Mouse (Mus musculus): ENCODE measurements around the gene Rnf145. TPM values are rescaled to one million over a fixed set of nuclear protein-coding genes. Genes with fewer than 3 reads are reported as not detected.
"Not testable (repeated sequence)": the region's sequence is repeated elsewhere in the genome, so short reads cannot be mapped to it uniquely, and the experiment has no call there.

Rnf145 gene
- polyA plus RNA-seq, 3 experiments from 2014 or later: 49.3 to 67.5 (median 63.5) TPM

DNA sequence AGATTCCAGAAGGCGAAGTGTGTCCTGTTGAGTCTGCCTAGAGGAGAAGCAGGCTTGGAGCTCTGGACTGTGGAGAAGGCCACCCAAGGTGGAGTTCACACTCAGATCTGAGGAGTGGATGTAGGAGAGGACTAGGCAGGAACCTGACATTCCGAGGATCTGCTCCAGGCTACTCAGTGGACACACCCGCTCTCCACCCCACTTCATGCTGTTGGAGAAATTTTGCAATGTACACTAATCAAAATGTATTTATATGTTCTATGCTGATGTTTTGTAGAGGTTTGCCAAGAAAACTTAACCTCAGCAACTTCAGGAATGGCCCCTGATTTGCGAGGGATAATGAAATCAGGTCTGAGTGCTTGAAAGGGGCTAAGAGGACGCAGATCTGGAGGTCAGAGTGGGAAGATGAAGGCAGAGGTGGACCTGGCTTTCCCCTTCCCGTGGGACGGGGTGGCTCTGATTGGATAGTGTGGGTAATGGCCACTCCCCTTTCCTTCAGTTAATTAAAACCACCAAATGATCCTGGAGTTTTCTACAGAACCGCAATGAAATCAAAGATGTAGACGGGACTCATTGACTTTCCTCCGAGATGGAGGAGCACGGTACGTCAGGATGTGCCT, 45.6 kb downstream of the Rnf145 start:
- no peak for ATAC-seq

DNA sequence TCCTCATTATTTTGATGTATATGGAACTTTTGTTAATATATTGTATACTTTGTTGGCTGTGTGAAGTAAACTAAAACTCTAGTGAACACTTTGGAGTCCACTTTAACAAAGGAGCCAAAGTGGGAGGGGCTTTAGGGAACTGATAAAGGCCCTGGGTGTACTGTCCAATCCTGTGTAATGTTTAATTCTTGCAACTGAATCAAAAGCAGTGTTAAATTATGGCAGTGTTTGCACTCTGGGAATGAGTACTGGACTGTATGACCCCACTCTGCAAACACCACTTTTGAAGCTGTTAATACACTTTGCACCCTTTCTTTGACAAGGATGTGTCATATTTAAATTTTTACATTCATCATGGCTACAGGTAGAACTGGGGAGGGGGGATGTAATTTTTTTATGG, 46.2 kb downstream of the Rnf145 start:
- ATAC-seq: no peak

DNA sequence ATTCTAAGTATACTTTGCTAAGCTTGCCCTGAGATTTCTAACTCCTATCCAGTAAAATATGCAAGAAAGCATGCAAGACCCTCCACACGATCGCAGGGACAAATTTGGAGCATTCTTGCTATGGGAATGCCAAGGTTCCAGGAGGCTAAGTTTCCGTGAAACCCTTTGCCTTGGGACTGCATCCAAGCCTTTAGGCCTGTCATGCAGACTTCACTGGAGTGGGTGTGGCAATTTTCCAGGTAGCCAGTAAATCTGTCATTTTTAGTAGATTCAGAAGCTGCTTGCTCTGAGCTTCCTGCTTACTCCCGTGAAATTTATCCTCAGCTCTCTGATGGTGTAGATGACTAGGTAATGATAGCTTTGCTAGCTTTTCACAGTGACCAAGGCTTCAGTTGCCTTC, 51.6 kb downstream of the Rnf145 start:
- ATAC-seq: not testable (repeated sequence)

DNA sequence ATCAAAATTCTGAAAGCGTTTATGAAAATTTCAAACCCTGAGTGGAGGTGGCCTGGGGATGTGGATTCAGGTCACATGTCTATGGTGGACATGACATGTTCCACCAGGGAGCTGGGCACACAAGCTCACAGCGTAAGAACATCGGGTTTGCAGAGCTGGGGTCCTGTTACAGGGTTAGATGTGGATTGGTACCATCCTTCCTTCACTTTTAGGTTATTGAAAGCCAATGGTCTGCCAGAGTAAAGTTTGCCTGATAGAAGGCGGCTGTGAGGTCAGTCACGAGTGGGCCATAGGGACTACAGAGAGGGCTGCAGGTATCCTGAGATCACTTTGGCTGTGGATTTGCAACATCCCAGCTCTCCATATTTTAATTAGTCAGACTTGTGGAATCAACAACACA, 54.0 kb downstream of the Rnf145 start:
- no peak for ATAC-seq

DNA sequence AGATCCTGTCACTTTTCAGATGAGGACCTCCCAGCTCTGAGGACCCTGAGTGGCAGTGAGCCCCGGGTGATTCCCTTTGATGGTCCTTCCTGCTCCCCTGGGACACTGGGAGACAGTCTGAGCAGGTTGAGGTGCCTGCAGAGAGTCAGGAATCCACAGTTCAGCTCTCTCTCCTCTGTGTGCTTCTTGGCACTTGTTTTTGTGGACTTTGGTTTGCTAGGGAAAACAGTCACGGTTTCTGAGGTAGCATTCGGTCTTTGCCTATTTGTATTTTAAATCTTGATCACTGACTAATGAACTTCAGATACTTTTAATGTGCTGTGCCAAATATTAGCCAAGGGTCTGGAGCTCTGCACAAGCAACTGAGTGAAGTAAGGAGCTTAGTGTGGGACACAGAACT, 54.6 kb downstream of the Rnf145 start:
- no peak for ATAC-seq

DNA sequence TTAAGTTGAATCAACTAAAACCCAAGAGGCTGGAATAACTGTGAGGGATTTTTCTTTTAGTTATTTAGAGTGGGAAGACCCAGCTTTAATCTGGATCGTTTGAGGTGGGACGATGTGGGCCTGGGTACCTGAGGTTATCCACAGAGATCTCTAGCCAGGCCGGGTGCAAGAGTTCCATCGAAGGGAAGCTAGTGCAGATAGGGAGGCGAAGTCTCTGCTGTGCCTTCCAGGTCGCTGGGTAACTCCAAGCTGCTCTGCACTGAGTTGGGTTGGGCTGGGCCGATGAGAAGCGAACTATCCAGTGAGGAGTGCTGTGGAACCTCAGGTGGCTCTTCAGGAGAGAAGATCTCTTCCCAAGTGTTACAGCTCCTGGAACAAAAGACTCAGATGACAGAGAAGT, 55.6 kb downstream of the Rnf145 start:
- no peak for ATAC-seq

DNA sequence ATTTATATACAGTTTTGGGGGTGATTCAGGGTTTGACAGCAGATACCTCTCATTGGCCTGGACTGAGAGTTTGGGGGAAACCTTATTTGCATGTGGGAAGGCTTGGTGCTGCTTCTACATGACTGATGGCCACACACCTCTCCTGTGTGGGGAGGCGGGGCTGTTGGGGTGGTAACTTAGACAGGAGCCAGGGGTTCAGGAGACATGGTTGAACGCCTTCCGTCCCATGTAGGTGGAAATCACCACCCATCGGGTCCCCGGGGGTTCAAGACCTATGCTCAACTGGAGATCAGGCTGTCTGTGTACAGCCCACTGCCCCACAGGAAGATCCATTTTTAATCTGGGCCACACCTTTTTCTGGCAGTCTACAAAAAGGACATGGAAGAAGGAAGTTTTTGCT, 56.1 kb downstream of the Rnf145 start:
- ATAC-seq: no peak

DNA sequence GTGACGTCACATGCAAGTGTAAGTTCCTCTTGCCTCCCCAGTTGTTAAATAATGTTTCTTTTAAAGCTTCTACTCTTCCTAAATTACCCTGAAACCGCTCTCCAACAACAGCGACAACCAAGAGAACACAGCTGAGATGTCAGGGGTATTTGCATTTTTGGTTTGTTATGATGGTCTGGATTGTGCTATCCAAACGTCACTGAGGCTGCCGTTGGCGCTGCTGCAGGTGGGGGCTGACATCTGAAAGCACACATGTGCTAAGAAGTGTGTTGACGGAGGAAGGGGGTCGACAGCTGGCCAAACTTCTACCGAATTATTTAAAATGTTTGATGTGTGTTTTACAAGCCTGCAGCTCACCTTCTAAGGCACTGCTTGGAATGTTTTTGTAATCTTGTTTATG, 59.1 kb downstream of the Rnf145 start:
- ATAC-seq: no peak

DNA sequence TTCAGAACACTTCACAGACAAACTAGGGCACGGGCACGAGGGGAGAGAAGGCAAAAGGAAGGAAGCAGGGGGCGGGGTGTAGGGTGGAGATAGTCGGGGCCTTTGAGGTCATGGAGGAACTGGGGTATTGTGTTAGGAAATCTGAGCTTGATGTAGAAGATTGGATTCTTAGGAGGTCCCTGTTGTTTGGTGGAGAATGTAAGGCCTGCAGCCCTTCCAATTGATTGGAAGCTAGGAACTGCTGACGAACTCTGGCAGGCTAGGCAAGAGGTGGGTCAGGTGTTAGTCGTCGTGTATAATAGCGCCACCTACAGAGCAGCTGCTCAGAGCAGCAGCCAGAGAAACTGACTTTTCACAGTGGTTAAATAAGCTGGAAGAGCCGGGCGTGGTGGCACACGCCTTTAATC, 62.5 kb downstream of the Rnf145 start:
- ATAC-seq: peak; percentile 93

DNA sequence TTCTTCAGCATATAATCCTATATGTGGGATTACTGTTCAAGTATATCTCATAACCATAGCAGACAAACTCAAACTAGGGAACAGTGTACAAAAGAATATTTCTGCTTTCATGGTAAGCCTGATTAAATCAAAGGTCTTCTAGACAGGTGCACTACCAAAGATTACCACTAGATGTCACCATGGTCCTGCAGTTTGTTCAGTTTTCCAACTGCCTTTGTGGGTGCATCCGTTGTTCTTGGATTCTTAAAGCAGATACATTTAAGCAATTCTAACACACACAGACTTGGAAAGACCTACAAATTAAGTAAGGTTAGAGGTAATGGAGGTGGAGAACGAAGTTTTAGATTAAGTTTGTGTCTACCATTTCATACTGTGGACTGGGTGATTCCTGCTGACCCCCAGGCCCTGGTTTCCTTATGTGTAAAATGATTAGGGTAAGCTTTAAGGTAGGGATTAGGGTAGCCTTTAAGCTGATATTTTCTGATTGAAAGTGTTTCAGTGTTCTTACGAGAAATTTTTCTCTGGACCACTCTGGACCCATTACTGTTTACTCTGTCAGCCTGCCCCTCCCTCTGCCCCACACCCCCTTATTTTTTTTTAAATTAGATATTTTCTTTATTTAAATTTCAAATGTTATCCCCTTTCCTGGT, 67.4 kb downstream of the Rnf145 start:
- no peak for ATAC-seq

DNA sequence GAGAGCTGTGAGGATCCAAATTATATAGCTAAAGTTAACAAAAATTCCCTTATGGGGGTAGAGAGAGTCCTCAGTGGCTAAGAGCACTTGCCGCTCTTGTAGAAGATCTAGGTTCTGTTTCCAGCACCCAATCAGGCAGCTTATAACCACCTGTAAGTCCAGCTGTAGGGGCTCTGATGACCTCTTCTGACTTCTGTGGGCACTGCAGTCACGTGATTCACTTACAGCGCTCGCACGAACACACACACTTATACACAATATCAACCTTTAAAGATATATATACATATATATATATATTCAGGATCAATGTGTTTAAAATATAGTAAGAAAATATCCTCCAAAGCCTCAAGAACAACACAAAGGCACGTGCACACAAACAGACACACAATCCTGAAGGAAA, 74.3 kb downstream of the Rnf145 start:
- no peak for ATAC-seq

DNA sequence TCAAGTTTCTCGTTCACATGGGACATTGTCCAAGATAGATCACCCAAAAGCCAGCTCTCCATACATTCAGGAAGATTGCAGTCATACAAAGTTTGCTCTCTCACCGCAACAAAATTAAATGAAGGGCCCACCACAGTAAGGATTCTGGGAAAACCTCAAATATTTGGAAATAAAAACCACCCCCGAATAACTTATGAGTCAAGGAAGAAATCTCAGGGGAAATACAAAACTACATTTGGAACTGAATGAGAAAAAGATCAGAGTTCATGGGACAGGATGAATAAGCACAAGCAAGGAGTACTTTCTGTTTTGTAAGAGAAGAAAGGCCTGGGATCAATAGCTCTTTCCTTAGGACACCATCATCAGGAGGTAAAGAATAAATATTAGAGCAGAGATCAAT, 76.0 kb downstream of the Rnf145 start:
- ATAC-seq: no peak

DNA sequence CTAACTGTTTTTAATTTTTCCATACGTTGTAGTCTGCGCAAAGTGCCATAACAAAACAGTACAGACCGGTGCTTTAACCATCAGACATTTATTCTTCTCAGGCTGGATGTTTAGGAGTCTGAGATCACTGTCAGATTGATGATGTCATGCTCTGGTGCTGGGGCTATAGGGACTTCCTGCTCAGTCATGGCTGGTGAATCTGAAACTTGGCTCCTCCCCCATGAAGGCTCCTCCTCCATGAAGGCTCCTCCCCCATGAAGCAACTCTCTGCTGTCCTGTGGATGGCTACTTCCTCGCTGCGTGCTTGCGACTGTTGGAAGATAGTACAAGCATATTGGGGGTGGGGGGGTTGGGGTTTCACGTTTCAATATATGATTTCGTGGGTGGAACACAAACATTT, 88.1 kb downstream of the Rnf145 start:
- ATAC-seq: no peak

DNA sequence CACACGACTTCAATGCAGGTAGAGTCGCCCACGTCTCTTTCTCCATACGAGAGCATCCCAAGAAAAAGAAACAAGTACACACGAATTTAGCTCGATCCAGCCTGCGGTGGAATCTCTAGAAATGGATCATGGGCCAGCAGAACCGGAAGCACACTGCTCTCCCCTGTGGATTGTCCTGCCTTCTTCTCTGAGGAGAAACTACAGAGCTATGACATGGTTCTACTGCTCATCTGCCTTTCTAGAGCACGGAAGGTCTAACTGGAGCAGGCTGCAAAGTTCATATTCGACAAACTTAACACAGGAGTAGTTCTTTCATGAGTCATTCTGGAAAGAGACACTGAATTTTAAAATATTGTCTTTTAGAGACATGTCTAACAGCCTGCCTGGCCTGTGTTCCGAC, 89.9 kb downstream of the Rnf145 start:
- no peak for ATAC-seq

DNA sequence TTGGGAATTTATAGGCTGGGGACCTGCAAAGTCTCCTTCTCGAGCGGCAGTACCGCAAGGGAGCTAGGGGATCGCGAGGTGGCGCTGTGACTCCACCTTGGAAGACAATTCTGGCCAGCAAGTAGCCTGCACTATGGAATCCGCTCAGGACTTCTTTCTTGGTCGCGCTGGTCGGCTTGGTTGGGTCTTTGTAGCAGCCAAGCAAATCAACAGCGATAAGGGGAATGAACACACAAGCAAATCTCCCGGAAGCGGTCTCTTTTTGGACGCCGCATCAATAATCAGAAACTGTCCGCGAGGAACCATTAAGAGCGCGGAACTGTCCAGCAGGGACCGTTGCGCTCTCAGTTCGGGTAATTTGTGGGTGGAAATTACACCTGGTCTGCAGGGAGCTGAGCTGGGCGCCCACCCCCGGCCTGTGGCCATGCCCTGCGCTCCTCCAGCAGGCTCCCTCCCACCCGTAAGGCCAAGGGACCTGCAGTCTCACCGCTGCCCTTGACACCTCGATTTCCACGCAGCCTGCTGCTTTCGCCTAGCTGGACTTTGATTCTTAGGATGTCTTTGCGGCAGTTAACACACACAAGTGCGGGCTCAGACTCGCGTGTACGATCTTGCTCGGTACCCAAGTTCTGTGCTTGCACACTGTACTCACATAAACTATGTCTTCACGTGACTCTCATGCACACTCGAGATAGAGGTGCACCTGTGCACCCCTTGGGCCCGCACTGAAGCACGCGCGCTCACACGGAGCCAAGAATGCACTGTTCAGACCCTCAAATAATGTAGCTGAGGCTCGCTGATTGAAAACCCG, 92.4 kb downstream of the Rnf145 start:
- no peak for ATAC-seq

DNA sequence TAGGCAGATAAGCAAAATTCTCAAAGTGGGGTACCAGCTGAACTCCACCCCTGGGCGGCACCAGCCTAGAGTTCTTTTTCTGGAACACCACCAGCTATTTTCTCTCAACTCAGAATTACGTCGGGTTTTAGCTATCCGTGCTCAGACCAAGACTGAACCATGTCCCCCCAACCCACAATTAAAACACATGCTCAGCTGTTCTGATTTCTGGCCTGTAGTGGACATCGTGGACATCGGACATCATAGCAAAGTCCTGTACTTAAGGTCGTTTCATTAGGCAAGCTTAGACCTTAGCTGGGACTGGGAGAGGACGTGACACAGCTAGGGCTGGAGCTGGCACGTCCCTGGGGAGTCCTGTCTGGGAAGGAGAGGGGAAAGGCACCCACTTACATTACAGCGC, 93.4 kb downstream of the Rnf145 start:
- ATAC-seq: no peak

DNA sequence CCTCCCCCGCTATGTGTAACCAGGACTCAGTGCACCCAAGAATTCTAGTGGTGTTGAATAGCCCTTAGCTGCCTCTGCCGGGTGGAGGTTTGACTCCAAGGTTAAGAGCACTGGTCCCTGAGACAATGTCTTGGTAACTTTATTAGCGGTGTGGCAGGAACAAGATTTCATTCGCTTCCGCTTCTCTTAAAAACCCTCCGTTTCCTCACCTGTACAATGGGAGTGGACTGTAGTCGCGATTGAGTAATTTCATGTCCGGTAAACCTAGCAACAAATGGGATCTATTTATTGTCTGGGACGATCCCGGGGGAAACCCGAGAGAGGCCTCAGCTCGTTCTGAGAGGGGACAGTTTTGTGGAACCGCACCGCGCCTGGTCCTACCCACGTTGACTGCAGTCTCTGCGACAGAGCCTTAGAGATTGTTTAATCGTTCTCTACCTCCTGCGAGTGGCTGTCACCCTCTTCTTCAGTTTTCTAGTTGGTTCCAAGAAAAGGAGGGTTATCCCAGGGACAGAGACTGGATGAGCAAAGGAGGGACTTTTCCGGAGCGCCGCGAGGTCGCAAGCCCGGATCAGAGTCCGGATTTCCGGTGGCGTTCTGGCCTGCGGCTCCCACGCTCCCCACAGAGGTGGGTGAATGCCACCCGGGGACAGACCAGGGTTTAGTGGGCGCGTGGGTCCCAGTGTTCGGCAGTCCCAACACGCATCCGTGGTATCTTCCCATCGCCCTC, 94.1 kb downstream of the Rnf145 start:
- ATAC-seq: no peak

DNA sequence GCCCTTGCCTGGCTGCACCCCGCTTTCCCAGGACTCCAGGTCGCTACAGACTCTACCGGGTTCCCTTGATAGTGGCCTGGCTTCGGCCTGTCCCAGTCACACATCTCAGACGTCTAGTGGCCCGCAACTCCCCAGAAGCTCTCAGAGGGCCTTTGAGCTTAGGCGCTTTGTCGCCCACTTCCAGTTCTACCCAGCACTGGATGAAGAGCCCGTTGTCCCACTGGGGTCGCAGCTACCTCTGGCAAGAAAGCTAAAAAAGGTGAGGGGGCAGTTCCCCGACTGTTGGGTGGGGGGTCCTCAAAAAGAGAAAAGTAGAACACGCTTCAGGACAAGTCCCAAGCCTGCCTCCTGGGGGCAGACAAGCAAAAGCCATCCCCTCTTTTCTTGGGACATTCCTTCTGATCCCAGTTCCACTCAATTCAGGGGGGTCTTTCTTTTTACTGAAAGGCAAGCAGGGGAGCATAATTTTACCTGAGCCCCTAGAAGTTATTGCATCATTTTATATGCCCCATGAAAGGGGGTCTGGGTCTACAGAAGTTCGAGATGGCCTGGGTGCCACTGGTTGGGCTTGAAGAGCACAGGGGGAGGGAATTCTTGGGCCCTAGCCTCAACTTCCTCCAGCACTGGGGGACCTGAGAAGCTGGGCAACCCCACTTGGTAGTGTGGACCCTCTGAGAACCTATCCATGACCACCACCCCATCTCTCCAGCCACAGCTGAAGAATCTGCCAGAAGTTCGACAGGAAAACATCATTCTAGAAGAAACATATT, 94.8 kb downstream of the Rnf145 start:
- no peak for ATAC-seq
